Mouse (Mus musculus) MEL (cell line): Measurements from ENCODE around the gene Ripk3. TPM values are rescaled to one million over a fixed set of nuclear protein-coding genes. Genes with fewer than 3 reads are reported as not detected.

ENCODE experiments used
- DNase-seq: peaks from one replicate; pipeline ENCODE4 v3.0.0; 2011; ENCODE audit warnings: low read depth, low spot score
- H3K27ac ChIP-seq: 2 replicates; pipeline ENCODE4 v1.5.1; 2012; ENCODE audit warnings: low read depth, mild to moderate bottlenecking, control low read depth, low read length, moderate library complexity; ENCODE audit not compliant: control insufficient read depth
- H3K27me3 ChIP-seq, 2 experiments: fragments of 150-350 bp in 1 of 2; sonication (generic) in 1 of 2; 2 replicates each; pipeline ENCODE4 v1.6.1; 2012; ENCODE audit warnings: low read length in 2 of 2, mild to moderate bottlenecking in 2 of 2, improper control_type of control experiment in 1 of 2, moderate library complexity in 1 of 2; ENCODE audit not compliant: insufficient read depth in 2 of 2, control insufficient read depth in 1 of 2
- H3K36me3 ChIP-seq, 2 experiments: 2 replicates each; pipeline ENCODE4 v1.6.1; 2012 to 2014; ENCODE audit warnings: low read length in 2 of 2, improper control_type of control experiment in 1 of 2, inconsistent platforms in 1 of 2, mild to moderate bottlenecking in 1 of 2; ENCODE audit not compliant: insufficient read depth in 2 of 2, control insufficient read depth in 1 of 2
- H3K4me1 ChIP-seq, 2 experiments: fragments of 150-350 bp in 1 of 2; sonication (generic) in 1 of 2; 2 replicates each; pipeline ENCODE4 v1.6.1; 2012; ENCODE audit warnings: low read length in 2 of 2, improper control_type of control experiment in 1 of 2, mild to moderate bottlenecking in 1 of 2; ENCODE audit not compliant: insufficient read depth in 2 of 2, control insufficient read depth in 1 of 2
- H3K4me3 ChIP-seq, 2 experiments: fragments of 150-350 bp in 1 of 2; sonication (generic) in 1 of 2; 2 replicates each; pipeline ENCODE4 v1.5.1; 2012; ENCODE audit warnings: low read depth in 2 of 2, low read length in 2 of 2, mild to moderate bottlenecking in 2 of 2, moderate library complexity in 2 of 2, control low read depth in 1 of 2, improper control_type of control experiment in 1 of 2; ENCODE audit not compliant: control insufficient read depth in 1 of 2, insufficient read depth in 1 of 2
- H3K79me2 ChIP-seq: 2 replicates; pipeline ENCODE4 v1.6.1; 2012; ENCODE audit warnings: mild to moderate bottlenecking, low read length, moderate library complexity; ENCODE audit not compliant: control insufficient read depth, poor library complexity, insufficient read depth
- H3K9ac ChIP-seq: 2 replicates; pipeline ENCODE4 v1.6.1; 2012; ENCODE audit warnings: low read depth, mild to moderate bottlenecking, control low read depth, low read length, moderate library complexity; ENCODE audit not compliant: control insufficient read depth, poor library complexity, severe bottlenecking
- H3K9me3 ChIP-seq: fragments of 150-350 bp; sonication (generic); replicated peaks from 2 replicates; pipeline ENCODE4 v1.6.1; 2012; ENCODE audit warnings: mild to moderate bottlenecking, low read length, improper control_type of control experiment, moderate library complexity; ENCODE audit not compliant: insufficient read depth
- CTCF ChIP-seq, 3 experiments: IDR thresholded peaks in 2 of 3; conservative IDR thresholded peaks in 1 of 3; 2 replicates each; pipeline ENCODE4 v1.5.1; 2011 to 2012; ENCODE audit warnings: low read length in 3 of 3, low read depth in 2 of 3, mild to moderate bottlenecking in 2 of 3, improper control_type of control experiment in 1 of 3, inconsistent platforms in 1 of 3, mixed read lengths in 1 of 3, moderate library complexity in 1 of 3; ENCODE audit not compliant: control insufficient read depth in 1 of 3, insufficient read depth in 1 of 3, poor library complexity in 1 of 3, severe bottlenecking in 1 of 3
- ELF1 ChIP-seq: IDR thresholded peaks from 2 replicates; pipeline ENCODE4 v1.6.1; 2014; ENCODE audit warnings: low read depth, mild to moderate bottlenecking, inconsistent platforms, low read length, improper control_type of control experiment, moderate library complexity
- ETS1 ChIP-seq: IDR thresholded peaks from 2 replicates; pipeline ENCODE4 v1.6.1; 2012; ENCODE audit warnings: low read depth, mild to moderate bottlenecking, inconsistent platforms, low read length, improper control_type of control experiment, moderate library complexity
- HCFC1 ChIP-seq: IDR thresholded peaks from 2 replicates; pipeline ENCODE4 v1.6.1; 2012; ENCODE audit warnings: low read depth, mild to moderate bottlenecking, inconsistent platforms, low read length, improper control_type of control experiment, moderate library complexity
- KAT2A ChIP-seq: conservative IDR thresholded peaks from 2 replicates; pipeline ENCODE4 v1.6.1; 2012; ENCODE audit warnings: low read depth, low read length, improper control_type of control experiment, inconsistent platforms
- MAFK ChIP-seq: IDR thresholded peaks from 2 replicates; pipeline ENCODE4 v1.6.1; 2011; ENCODE audit warnings: low read depth, mild to moderate bottlenecking, low read length, improper control_type of control experiment, borderline replicate concordance
- MAX ChIP-seq: IDR thresholded peaks from 2 replicates; pipeline ENCODE4 v1.6.1; 2011; ENCODE audit warnings: low read length, improper control_type of control experiment
- MAZ ChIP-seq: IDR thresholded peaks from 2 replicates; pipeline ENCODE4 v1.6.1; 2012; ENCODE audit warnings: low read depth, mild to moderate bottlenecking, inconsistent platforms, low read length, improper control_type of control experiment
- MEF2A ChIP-seq: IDR thresholded peaks from 2 replicates; pipeline ENCODE4 v1.6.1; 2014; ENCODE audit warnings: low read depth, mild to moderate bottlenecking, inconsistent platforms, low read length, improper control_type of control experiment; ENCODE audit not compliant: poor library complexity, insufficient replicate concordance, severe bottlenecking; ENCODE audit errors: extremely low read depth
- MYB ChIP-seq: IDR thresholded peaks from 2 replicates; pipeline ENCODE4 v1.6.1; 2011; ENCODE audit warnings: mild to moderate bottlenecking, low read depth, low read length, improper control_type of control experiment
- MYC ChIP-seq: IDR thresholded peaks from 2 replicates; pipeline ENCODE4 v1.6.1; 2011; ENCODE audit warnings: low read depth, mild to moderate bottlenecking, low read length, improper control_type of control experiment, moderate library complexity
- NELFE ChIP-seq: IDR thresholded peaks from 2 replicates; pipeline ENCODE4 v1.6.1; 2011; ENCODE audit warnings: low read depth, low read length, improper control_type of control experiment
- POLR2A ChIP-seq, 2 experiments: IDR thresholded peaks; 2 replicates each; pipeline ENCODE4 v1.6.1; 2011 to 2012; ENCODE audit warnings: low read length in 2 of 2, mild to moderate bottlenecking in 2 of 2, control low read depth in 1 of 2, improper control_type of control experiment in 1 of 2, low read depth in 1 of 2, moderate library complexity in 1 of 2; ENCODE audit not compliant: control insufficient read depth in 1 of 2, insufficient read depth in 1 of 2, poor library complexity in 1 of 2
- POLR2AphosphoS2 ChIP-seq: IDR thresholded peaks from 2 replicates; pipeline ENCODE4 v1.6.1; 2011; ENCODE audit warnings: low read length, improper control_type of control experiment
- POLR2AphosphoS5 ChIP-seq: IDR thresholded peaks from 2 replicates; pipeline ENCODE4 v1.6.1; 2012; ENCODE audit warnings: low read depth, borderline replicate concordance, mild to moderate bottlenecking, inconsistent platforms, low read length, moderate library complexity, mixed read lengths
- SIN3A ChIP-seq: IDR thresholded peaks from 2 replicates; pipeline ENCODE4 v1.6.1; 2012; ENCODE audit warnings: low read length, improper control_type of control experiment, inconsistent platforms
- SMC3 ChIP-seq: IDR thresholded peaks from 2 replicates; pipeline ENCODE4 v1.6.1; 2011; ENCODE audit warnings: low read depth, low read length, improper control_type of control experiment
- TBP ChIP-seq: IDR thresholded peaks from 2 replicates; pipeline ENCODE4 v1.8.0; 2011; ENCODE audit warnings: low read depth, low read length, improper control_type of control experiment
- UBTF ChIP-seq: IDR thresholded peaks from 2 replicates; pipeline ENCODE4 v1.6.1; 2012; ENCODE audit warnings: low read depth, mild to moderate bottlenecking, inconsistent platforms, low read length, improper control_type of control experiment, moderate library complexity, borderline replicate concordance; ENCODE audit not compliant: insufficient read depth
- USF1 ChIP-seq: IDR thresholded peaks from 2 replicates; pipeline ENCODE4 v1.6.1; 2014; ENCODE audit warnings: low read depth, mild to moderate bottlenecking, inconsistent platforms, low read length, improper control_type of control experiment, moderate library complexity
- USF2 ChIP-seq, 2 experiments: IDR thresholded peaks; 2 replicates each; pipeline ENCODE4 v1.6.1; 2011 to 2012; ENCODE audit warnings: improper control_type of control experiment in 2 of 2, low read length in 2 of 2, borderline replicate concordance in 1 of 2, inconsistent platforms in 1 of 2, low read depth in 1 of 2, mild to moderate bottlenecking in 1 of 2; ENCODE audit not compliant: insufficient read depth in 1 of 2
- ZNF384 ChIP-seq: IDR thresholded peaks from 2 replicates; pipeline ENCODE4 v1.6.1; 2012; ENCODE audit warnings: low read depth, mild to moderate bottlenecking, inconsistent platforms, low read length, improper control_type of control experiment
- polyA plus RNA-seq, 2 experiments: library from polyadenylated mRNA; stranded (reverse) in 1 of 2; unstranded in 1 of 2; fragments of >175 nt in 1 of 2; fragments of >200 nt in 1 of 2; gene quantifications; 2 replicates each; pipeline versions ENCODE4 v1.2.1 to v1.2.4; 2012; ENCODE audit warnings: low replicate concordance in 2 of 2, low read depth in 1 of 2; ENCODE audit not compliant: insufficient read length in 2 of 2, insufficient read depth in 1 of 2, missing spikeins in 1 of 2
- total RNA-seq: library from RNA; depleted of rRNA; stranded (reverse); fragments of 300-350 nt; gene quantifications from 2 replicates; pipeline ENCODE4 v1.2.3, GENCODE M21; 2012

The Ripk3 gene
- total and polyA plus RNA-seq, 3 experiments: 67.1 to 124 (median 123) TPM

DNA sequence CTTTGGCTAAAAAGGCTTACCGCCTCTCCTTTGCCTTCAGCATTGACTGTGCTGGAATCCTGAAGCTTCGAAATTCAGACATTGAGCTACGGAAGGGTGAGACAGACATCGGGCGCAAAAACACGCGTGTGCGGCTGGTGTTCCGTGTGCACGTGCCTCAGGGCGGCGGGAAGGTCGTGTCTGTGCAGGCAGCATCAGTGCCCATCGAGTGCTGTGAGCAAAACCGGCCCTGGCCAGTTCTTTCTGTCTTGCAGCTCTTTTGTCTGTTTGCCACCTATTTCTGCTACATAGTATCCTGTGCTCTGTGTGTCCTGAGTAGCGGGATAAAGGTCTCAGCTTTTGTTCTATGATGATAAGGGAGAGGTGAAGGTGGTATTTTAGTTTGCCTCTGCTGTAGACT, 41.2 kb upstream of the Ripk3 start:
- H3K79me2 ChIP-seq: no peaks in the 10 kb centered on the region
- no peaks in the 10 kb centered on the region for H3K9me3 ChIP-seq
- no peak overlapping the region for H3K4me3 ChIP-seq
- H3K36me3 ChIP-seq: 0 out of 4 replicates have a peak, but pooled peaks cover 0 to 2% of the 10 kb centered on the region in 2 experiments
- no peak overlapping the region for H3K27ac ChIP-seq
- DNase-seq: no peak
- H3K4me1 ChIP-seq: peaks cover 0 to 11% of the 10 kb centered on the region in 2 experiments; a peak in 2 of 4 replicates
- TF ChIP-seq ELF1 (no peak), MAZ (no peak), UBTF (no peak), HCFC1 (no peak), USF1 (no peak), POLR2A (IDR thresholded peaks at IDR 0.05; ENCODE audit: control insufficient read depth in 1 of 2, insufficient read depth in 1 of 2, low read depth in 1 of 2, low read length in 2 of 2, poor library complexity in 1 of 2) (no peak), NELFE (no peak), SIN3A (no peak), MAX (no peak), ETS1 (no peak), POLR2AphosphoS5 (no peak), MAFK (no peak), POLR2AphosphoS2 (no peak), CTCF (IDR thresholded peaks at IDR 0.05 in 2 of 3, conservative IDR thresholded peaks at IDR 0.05 in 1 of 3; ENCODE audit: control insufficient read depth in 1 of 3, insufficient read depth in 1 of 3, low read depth in 2 of 3, low read length in 3 of 3, poor library complexity in 1 of 3, severe bottlenecking in 1 of 3) (no peak)
- H3K27me3 ChIP-seq: peaks cover 0 to 3% of the 10 kb centered on the region in 2 experiments; a peak in 1 of 4 replicates
- H3K9ac ChIP-seq: no peak overlapping the region

DNA sequence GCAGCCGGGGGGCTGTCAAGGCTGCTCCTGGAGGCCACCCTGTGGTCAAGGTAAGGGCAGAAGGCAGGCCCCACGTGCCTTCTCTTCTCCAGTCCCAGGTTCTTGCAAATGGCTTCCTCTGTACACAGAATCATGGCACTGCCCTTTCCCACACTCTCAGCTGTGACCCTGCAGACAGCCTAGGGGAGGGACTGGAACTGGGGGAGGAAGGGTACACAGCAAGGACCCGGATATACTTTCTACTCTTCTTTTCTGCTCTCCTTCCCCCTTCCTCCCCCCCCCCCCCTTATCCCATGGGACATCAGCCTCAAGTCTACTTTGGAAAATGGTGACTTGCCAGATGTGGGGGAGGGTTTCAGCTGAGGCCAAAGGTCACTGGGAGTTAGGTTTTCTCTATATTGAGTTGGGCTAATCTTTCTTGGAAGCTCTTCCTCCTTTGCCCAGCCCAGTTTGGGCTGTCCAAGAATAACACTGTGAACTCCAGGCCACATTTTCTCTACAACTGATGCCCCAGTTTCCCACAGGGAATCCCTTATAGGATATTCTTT, 40.1 kb upstream of the Ripk3 start:
- peaks cover 0 to 2% of the 10 kb centered on the region in 2 experiments; a peak in 2 of 4 replicates for H3K36me3 ChIP-seq
- H3K9ac ChIP-seq: no peak overlapping the region
- no peak overlapping the region for H3K27ac ChIP-seq
- no peak overlapping the region for H3K4me3 ChIP-seq
- H3K79me2 ChIP-seq: no peaks in the 10 kb centered on the region
- peaks cover 0 to 13% of the 10 kb centered on the region in 2 experiments; a peak in 2 of 4 replicates for H3K4me1 ChIP-seq
- TF ChIP-seq ZNF384 (no peak), MYC (no peak), SMC3 (no peak), MYB (no peak), SIN3A (no peak), USF2 (IDR thresholded peaks at IDR 0.05; ENCODE audit: borderline replicate concordance in 1 of 2, insufficient read depth in 1 of 2, low read depth in 1 of 2, low read length in 2 of 2) (no peak), HCFC1 (no peak), TBP (no peak), POLR2A (IDR thresholded peaks at IDR 0.05; ENCODE audit: control insufficient read depth in 1 of 2, insufficient read depth in 1 of 2, low read depth in 1 of 2, low read length in 2 of 2, poor library complexity in 1 of 2) (no peak), KAT2A (no peak), UBTF (no peak), MAX (no peak), CTCF (IDR thresholded peaks at IDR 0.05 in 2 of 3, conservative IDR thresholded peaks at IDR 0.05 in 1 of 3; ENCODE audit: control insufficient read depth in 1 of 3, insufficient read depth in 1 of 3, low read depth in 2 of 3, low read length in 3 of 3, poor library complexity in 1 of 3, severe bottlenecking in 1 of 3) (no peak), MEF2A (no peak), MAZ (no peak)
- DNase-seq: no peak
- H3K27me3 ChIP-seq: no peaks in the 10 kb centered on the region
- H3K9me3 ChIP-seq: no peaks in the 10 kb centered on the region
